Mouse (Mus musculus): ENCODE data around the gene Ttc30a2. TPM values are rescaled to one million over a fixed set of nuclear protein-coding genes. Genes with fewer than 3 reads are reported as not detected.
"Not testable (repeated sequence)": the region's sequence is repeated elsewhere in the genome, so short reads cannot be mapped to it uniquely, and the experiment has no call there.

The Ttc30a2 gene
- polyA plus RNA-seq, 1 experiment from 2014 or later, result 1.6 TPM

GRCm38 (mm10) chr2:75976070-75976469 is 1.9 kb downstream of the Ttc30a2 start:
- not testable (repeated sequence) for H3K36me3 ChIP-seq; H3K27ac ChIP-seq; H3K4me1 ChIP-seq (replicated peaks); ATAC-seq; H3K9me3 ChIP-seq; H3K9ac ChIP-seq (replicated peaks); H3K4me3 ChIP-seq (replicated peaks); H3K4me2 ChIP-seq (replicated peaks); H3K27me3 ChIP-seq
- 95% methylated on average over 2 of the region's 2 CpGs for WGBS

GRCm38 (mm10) chr2:75974131-75974530 is 3.8 kb downstream of the Ttc30a2 start:
- no peaks in the 10 kb centered on the region for H3K4me1 ChIP-seq (replicated peaks)
- H3K27me3 ChIP-seq, result no peaks in the 10 kb centered on the region
- no peaks in the 10 kb centered on the region for H3K9me3 ChIP-seq
- no peak overlapping the region for H3K27ac ChIP-seq
- no peak overlapping the region for H3K4me2 ChIP-seq (replicated peaks)
- WGBS, result 75% methylated on average over 9 of the region's 9 CpGs
- no peak overlapping the region for H3K4me3 ChIP-seq (replicated peaks)
- H3K36me3 ChIP-seq, result no peaks in the 10 kb centered on the region
- H3K9ac ChIP-seq (replicated peaks), result no peak overlapping the region
- ATAC-seq, result no peak

DNA sequence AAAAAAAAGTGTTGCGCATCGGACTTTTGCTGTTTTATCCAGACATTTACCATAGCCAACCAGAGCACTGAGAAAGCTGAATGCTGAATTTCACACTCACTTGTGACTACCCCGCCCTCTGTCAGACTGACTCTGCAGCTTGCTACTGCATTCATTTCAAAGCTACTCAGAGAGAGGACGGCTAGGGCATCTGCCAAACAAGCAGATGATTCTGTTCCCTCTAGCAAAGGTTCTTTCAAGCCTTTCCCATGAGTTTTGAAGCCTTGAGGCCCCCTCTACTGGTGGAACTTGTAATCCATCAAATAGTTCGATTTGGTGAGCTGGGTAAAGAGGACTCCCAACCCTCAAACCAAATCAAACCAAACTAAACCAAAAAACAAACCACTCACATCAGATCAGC is 13.0 kb downstream of the Ttc30a2 start:
- no peaks in the 10 kb centered on the region for H3K27me3 ChIP-seq
- H3K9me3 ChIP-seq, result no peaks in the 10 kb centered on the region
- H3K27ac ChIP-seq, result 0 out of 2 replicates have a peak overlapping the region, but pooled peaks have one; percentile 17
- H3K36me3 ChIP-seq, result no peaks in the 10 kb centered on the region
- WGBS, result 26% methylated on average over 5 of the region's 5 CpGs
- ATAC-seq, result peak; percentile 66
- H3K4me3 ChIP-seq (replicated peaks), result no peak overlapping the region
- H3K4me2 ChIP-seq (replicated peaks), result peak overlapping the region; percentile 19
- H3K9ac ChIP-seq (replicated peaks), result no peak overlapping the region
- H3K4me1 ChIP-seq (replicated peaks), result peaks cover 31% of the 10 kb centered on the region

DNA sequence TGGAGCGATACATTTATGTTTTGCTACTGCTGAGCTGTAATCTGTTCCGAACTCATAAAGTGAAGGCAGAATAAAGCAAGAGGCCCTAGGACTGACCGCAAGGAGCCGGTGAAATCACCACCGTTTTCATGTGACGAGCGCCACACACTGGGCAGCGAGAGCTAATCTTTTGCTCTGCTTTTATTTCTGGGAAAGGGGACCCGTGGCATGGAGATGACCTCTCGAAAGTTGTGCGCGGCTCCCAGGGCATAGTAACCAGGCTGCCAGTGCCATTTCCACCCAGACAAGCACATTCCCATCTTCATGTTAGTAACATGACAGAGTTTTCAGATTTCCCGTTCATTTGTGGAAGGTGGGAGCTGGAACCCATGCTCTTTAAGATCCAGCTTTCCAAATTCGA is 13.5 kb downstream of the Ttc30a2 start:
- no peak overlapping the region for H3K4me3 ChIP-seq (replicated peaks)

DNA sequence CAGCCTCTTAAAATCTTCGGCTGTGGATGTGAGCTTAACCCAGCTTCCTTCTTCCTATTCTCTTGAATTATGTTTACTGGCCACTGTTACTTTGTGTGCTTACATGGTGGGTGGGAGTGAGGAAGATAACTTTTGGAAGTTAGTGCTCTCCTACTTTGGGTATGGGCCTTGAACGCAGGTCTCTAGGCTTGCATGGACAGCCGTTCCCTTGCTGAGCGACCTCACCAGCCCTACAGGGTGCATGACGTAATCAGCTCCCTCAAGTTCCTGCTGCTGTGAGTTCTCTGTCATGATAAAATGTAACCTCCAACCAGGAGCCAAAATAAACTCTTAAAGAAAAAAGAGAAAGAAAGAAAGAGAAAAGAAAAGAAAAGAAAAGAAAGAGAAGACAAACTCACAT is 13.9 kb downstream of the Ttc30a2 start:
- Histone ChIP-seq H3K36me3 (no peaks in the 10 kb centered on the region), H3K4me1 (replicated peaks) (peaks cover 41% of the 10 kb centered on the region), H3K4me3 (replicated peaks) (no peak overlapping the region), H3K9ac (replicated peaks) (no peak overlapping the region), H3K4me2 (replicated peaks) (peak overlapping the region; percentile 19), H3K27me3 (no peaks in the 10 kb centered on the region), H3K9me3 (no peaks in the 10 kb centered on the region), H3K27ac (no peak overlapping the region)
- no peak for ATAC-seq
- 78% methylated on average over 5 of the region's 5 CpGs for WGBS

More for the DNA sequence above, 13.5 kb downstream of the Ttc30a2 start:
- Histone ChIP-seq H3K27ac (no peak overlapping the region), H3K4me1 (replicated peaks) (peaks cover 36% of the 10 kb centered on the region), H3K4me2 (replicated peaks) (peak overlapping the region; percentile 19), H3K27me3 (no peaks in the 10 kb centered on the region), H3K9me3 (no peaks in the 10 kb centered on the region), H3K36me3 (no peaks in the 10 kb centered on the region), H3K9ac (replicated peaks) (no peak overlapping the region)
- 13% methylated on average over 14 of the region's 14 CpGs for WGBS
- ATAC-seq, result peak; percentile 63

DNA sequence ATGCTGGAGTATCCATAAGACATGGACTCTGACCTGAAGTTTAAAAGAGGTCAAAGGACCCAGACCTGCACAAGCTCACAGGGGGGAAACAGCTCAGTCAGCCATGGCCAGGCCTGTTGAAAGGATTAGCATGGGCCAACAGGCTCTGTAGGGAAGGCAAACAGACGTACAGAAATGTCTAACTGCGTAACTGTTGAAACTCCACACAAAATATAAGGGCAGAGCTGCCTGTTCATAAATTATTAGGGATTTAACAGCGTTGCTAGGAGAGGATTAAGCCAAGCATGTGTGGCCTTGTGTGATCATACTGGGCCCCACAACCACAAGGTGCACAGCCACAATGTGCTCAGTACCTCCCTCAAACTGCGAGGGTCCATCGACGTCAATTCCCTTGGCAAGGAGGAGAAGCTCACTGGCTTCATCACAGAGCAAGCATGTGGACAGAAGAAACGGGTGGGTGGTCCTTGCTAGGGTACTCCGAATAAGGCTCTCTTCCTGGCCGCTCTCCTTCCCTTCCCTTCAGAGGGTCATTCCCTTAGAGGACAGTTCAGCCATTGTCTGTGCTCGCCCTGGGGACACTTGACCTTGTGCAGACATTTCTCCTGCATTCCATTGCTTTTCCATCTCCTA is 14.6 kb downstream of the Ttc30a2 start:
- H3K4me2 ChIP-seq (replicated peaks), result no peak overlapping the region
- ATAC-seq, result 0 out of 2 replicates have a peak, but pooled peaks have one; percentile 24
- no peak overlapping the region for H3K9ac ChIP-seq (replicated peaks)
- H3K36me3 ChIP-seq, result no peaks in the 10 kb centered on the region
- peaks cover 48% of the 10 kb centered on the region for H3K4me1 ChIP-seq (replicated peaks)
- H3K9me3 ChIP-seq, result no peaks in the 10 kb centered on the region
- 34% methylated on average over 10 of the region's 10 CpGs for WGBS
- H3K27ac ChIP-seq, result no peak overlapping the region
- no peak overlapping the region for H3K4me3 ChIP-seq (replicated peaks)
- H3K27me3 ChIP-seq, result 0 out of 2 replicates have a peak, but pooled peaks cover 3% of the 10 kb centered on the region

DNA sequence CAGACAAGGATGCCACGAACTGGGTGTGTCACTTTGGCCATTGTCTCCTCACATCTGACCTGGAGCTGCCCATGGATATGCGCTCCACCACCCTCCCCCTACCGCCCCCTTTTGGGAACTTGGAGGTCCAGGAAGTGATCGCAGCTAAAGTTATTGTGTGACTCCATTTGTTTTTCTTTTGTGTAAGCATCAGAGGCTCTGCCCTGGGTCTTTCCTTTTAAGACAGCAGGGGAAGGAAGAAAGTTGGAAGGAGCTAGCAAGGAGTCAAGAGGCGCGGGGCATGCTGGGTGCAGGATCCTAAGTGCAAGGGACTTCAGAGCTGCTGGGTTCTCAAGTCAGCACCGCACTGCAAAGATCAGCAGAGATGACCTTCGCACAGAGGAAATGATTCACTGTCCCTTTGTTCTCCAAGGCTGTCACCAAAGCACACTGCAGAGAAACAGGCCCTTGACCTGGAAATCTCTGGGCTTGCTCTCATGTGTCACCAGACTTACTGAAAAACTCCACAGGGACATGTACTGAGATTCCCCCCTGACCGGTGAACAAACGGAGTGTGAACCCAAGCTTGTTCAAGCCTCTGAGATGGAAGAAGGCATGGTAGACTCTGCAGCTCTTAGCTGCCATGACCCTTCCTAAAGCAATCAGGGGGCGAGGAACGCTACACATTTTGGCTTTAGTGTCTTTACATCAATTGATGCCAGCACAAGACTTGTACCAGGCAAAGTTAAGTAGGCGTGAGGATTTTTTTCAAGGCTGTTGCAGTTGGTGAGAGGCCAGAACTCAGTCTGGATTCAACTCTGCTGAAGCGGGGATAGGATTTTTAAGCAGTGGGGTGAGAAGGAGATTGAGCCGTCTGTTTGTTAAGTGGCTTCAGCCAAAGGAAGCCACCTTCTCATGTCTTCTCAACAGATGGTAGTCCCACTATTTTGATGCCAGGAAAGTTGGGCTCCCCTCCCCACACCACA is 17.3 kb downstream of the Ttc30a2 start:
- H3K27me3 ChIP-seq, result 0 out of 2 replicates have a peak, but pooled peaks cover 3% of the 10 kb centered on the region
- peak overlapping the region; percentile 43 for H3K4me2 ChIP-seq (replicated peaks)
- peak overlapping the region; percentile 13; the same call in 1 of the 2 replicates for H3K4me3 ChIP-seq (replicated peaks)
- 49% methylated on average over 15 of the region's 15 CpGs for WGBS
- no peaks in the 10 kb centered on the region for H3K36me3 ChIP-seq
- H3K9me3 ChIP-seq, result no peaks in the 10 kb centered on the region
- H3K4me1 ChIP-seq (replicated peaks), result peaks cover 49% of the 10 kb centered on the region
- no peak overlapping the region for H3K9ac ChIP-seq (replicated peaks)
- ATAC-seq, result no peak
- H3K27ac ChIP-seq, result peak overlapping the region; percentile 45; the same call in 1 of the 2 replicates

GRCm38 (mm10) chr2:75959850-75960365 is 18.1 kb downstream of the Ttc30a2 start:
- H3K4me3 ChIP-seq (replicated peaks), result peak overlapping the region; percentile 13; the same call in 1 of the 2 replicates
- no peaks in the 10 kb centered on the region for H3K9me3 ChIP-seq
- H3K27me3 ChIP-seq, result 0 out of 2 replicates have a peak, but pooled peaks cover 3% of the 10 kb centered on the region
- H3K27ac ChIP-seq, result peak overlapping the region; percentile 45; the same call in 1 of the 2 replicates
- no peaks in the 10 kb centered on the region for H3K36me3 ChIP-seq
- peaks cover 48% of the 10 kb centered on the region for H3K4me1 ChIP-seq (replicated peaks)
- peak overlapping the region; percentile 43 for H3K4me2 ChIP-seq (replicated peaks)
- WGBS, result 8% methylated on average over 15 of the region's 15 CpGs
- ATAC-seq, result peak; percentile 70
- no peak overlapping the region; the same call in 1 of the 2 replicates for H3K9ac ChIP-seq (replicated peaks)

- Histone ChIP-seq H3K36me3 (no peaks in the 10 kb centered on the region), H3K27me3 (0 out of 2 replicates have a peak, but pooled peaks cover 3% of the 10 kb centered on the region), H3K4me2 (replicated peaks) (peak overlapping the region; percentile 43), H3K9ac (replicated peaks) (no peak overlapping the region; the same call in 1 of the 2 replicates), H3K9me3 (no peaks in the 10 kb centered on the region), H3K27ac (peak overlapping the region; percentile 45; the same call in 1 of the 2 replicates), H3K4me3 (replicated peaks) (peak overlapping the region; percentile 13; the same call in 1 of the 2 replicates), H3K4me1 (replicated peaks) (peaks cover 42% of the 10 kb centered on the region)
- WGBS, result 21% methylated on average over 18 of the region's 18 CpGs
- ATAC-seq, result peak; percentile 70
Measured at GRCm38 (mm10) chr2:75959183-75959849, 18.7 kb downstream of the Ttc30a2 start.

GRCm38 (mm10) chr2:75955709-75956108 is 22.3 kb downstream of the Ttc30a2 start:
- 53% methylated on average over 14 of the region's 14 CpGs for WGBS
- H3K9me3 ChIP-seq, result no peaks in the 10 kb centered on the region
- no peak overlapping the region for H3K9ac ChIP-seq (replicated peaks)
- no peak for ATAC-seq
- no peak overlapping the region for H3K4me2 ChIP-seq (replicated peaks)
- H3K27me3 ChIP-seq, result 0 out of 2 replicates have a peak, but pooled peaks cover 3% of the 10 kb centered on the region
- H3K27ac ChIP-seq, result no peak overlapping the region
- no peaks in the 10 kb centered on the region for H3K36me3 ChIP-seq
- H3K4me3 ChIP-seq (replicated peaks), result no peak overlapping the region
- H3K4me1 ChIP-seq (replicated peaks), result peaks cover 25% of the 10 kb centered on the region

- Histone ChIP-seq H3K4me2 (replicated peaks) (no peak overlapping the region), H3K36me3 (no peaks in the 10 kb centered on the region), H3K9ac (replicated peaks) (no peak overlapping the region), H3K4me1 (replicated peaks) (0 out of 2 replicates have a peak, but pooled peaks cover under 1% of the 10 kb centered on the region), H3K27me3 (no peaks in the 10 kb centered on the region), H3K4me3 (replicated peaks) (no peak overlapping the region), H3K27ac (no peak overlapping the region), H3K9me3 (no peaks in the 10 kb centered on the region)
- WGBS, result 96% methylated on average over 5 of the region's 5 CpGs
- no peak for ATAC-seq
Measured at GRCm38 (mm10) chr2:75953320-75953719, 24.6 kb downstream of the Ttc30a2 start.

Measured in midbrain, embryonic 13.5 days (tissue).